Mouse (Mus musculus): Measurements from ENCODE around the gene Fam217b.

- no peak for TF ChIP-seq CTCF (IDR thresholded peaks at IDR 0.05; ENCODE audit: insufficient read depth, low read depth, low read length)
- no peak for TF ChIP-seq POLR2A (IDR thresholded peaks at IDR 0.05; ENCODE audit: insufficient read depth, low read depth, low read length)
Observed at GRCm38 (mm10) chr2:178416427-178416826, 2.1 kb downstream of the Fam217b start.

All from olfactory bulb, adult 2 months (tissue).